Mouse (Mus musculus) C2C12 (cell line): ENCODE measurements around the gene Pih1d1.

Experiments used
- CTCF ChIP-seq: IDR thresholded peaks from one replicate; pipeline ENCODE4 v1.5.1; 2011; ENCODE audit not compliant: control insufficient read depth, insufficient read depth, insufficient read length
- MAX ChIP-seq: IDR thresholded peaks from one replicate; pipeline ENCODE4 v1.6.1; 2011; ENCODE audit warnings: mild to moderate bottlenecking, control low read depth
- MYOD1 ChIP-seq: IDR thresholded peaks from one replicate; pipeline ENCODE4 v1.6.1; 2011; ENCODE audit warnings: low read depth; ENCODE audit not compliant: control insufficient read depth, insufficient read length

DNA sequence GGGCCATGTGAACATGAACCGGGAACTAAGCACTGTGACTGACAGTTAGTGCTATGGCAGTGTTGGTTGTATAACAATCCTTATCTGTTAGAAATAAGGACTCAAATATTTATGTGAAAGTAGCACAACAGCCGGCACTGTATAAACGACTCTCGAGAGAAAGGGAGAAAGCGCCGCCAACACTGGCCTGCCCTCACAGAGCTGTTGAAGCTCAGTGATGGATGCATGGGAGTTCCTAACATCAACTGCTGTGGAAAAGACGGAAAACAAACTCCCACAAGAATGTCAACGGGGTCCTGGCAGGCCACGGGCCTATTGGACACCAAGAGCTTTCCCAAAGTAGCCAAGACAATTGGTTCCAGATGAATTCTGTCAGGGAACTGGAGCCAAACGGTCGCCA, 2.8 kb upstream of the Pih1d1 start:
- TF ChIP-seq CTCF = no peak
- TF ChIP-seq MAX = no peak
- no peak for TF ChIP-seq MYOD1
